Mouse (Mus musculus): ENCODE data around the gene Zbtb39.

GRCm38 (mm10) chr10:127736916-127737315 lies 2.4 kb upstream of the Zbtb39 start:
- no peak for TF ChIP-seq HCFC1 (IDR thresholded peaks at IDR 0.05; ENCODE audit: borderline replicate concordance, insufficient read depth, low read length)
- no peak for TF ChIP-seq MAFK (IDR thresholded peaks at IDR 0.05; ENCODE audit: insufficient read depth, low read depth, low read length)

Measured in ES-E14 (cell line).